Mouse (Mus musculus): ENCODE results near the gene Kansl2. TPM values are rescaled to one million over a fixed set of nuclear protein-coding genes. Genes with fewer than 3 reads are reported as not detected.
A peak's percentile ranks its signal among the peaks of the same experiment; 100 is the strongest.

The Kansl2 gene
- polyA plus RNA-seq, 1 experiment: 178 TPM

DNA sequence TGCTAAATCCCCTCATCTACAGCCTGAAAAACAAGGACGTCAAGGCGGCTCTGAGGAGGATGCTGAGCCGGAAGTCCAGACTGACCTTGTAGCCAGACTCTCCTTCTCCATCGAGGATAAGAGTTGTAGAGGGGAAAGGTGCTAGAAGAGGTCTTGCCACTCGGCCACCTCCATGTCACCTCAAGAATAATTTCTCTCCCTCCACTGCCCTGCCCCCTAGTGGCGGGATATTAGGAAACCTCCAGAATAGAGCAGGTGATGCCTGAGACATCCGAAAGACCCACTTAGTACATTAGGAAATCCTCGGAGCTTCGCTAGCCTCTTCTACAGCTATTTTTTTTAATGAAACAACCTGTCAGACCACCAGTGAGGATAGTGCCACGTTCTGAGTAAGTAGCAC, 58.7 kb downstream of the Kansl2 start:
- no peak for TF ChIP-seq MYOG (IDR thresholded peaks at IDR 0.05; ENCODE audit: control insufficient read depth, extremely low read depth, insufficient read length)
- TF ChIP-seq CTCF (IDR thresholded peaks at IDR 0.05; ENCODE audit: control insufficient read depth, insufficient read depth, insufficient read length): peak; percentile 5
- H3K36me3 ChIP-seq (ENCODE audit: control insufficient read depth, insufficient read depth): no peaks in the 10 kb centered on the region
- no peak overlapping the region for H3ac ChIP-seq (ENCODE audit: control insufficient read depth, insufficient read length, low read depth)
- no peaks in the 10 kb centered on the region for H3K79me2 ChIP-seq (ENCODE audit: control insufficient read depth, insufficient read depth)
- H3K4me3 ChIP-seq (ENCODE audit: insufficient read depth, poor library complexity, severe bottlenecking): no peak overlapping the region
- peaks cover 72% of the 10 kb centered on the region for H3K27me3 ChIP-seq (ENCODE audit: control insufficient read depth, insufficient read depth, insufficient read length)
- no peaks in the 10 kb centered on the region for H3K79me3 ChIP-seq (ENCODE audit: low read depth)

DNA sequence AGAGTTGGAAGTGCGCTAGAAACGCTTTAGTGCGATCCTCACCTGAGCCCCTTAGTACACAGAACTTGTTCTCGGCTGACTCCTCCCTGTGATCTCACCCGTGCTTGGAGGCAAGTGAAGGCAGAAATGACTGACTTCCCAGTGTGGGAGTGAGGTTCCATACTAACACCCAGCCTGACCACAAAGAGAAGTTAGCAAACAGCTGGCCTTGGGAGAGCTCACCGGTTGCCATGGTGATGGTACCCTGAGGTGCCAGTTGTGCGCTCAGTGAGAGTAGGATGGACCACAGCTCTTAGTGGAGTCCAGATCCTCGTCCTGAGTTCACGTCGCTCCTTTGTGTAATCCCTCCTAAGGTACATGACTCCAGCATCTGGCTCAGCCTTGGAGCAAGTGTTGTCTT, 59.1 kb downstream of the Kansl2 start:
- peaks cover 72% of the 10 kb centered on the region for H3K27me3 ChIP-seq (ENCODE audit: control insufficient read depth, insufficient read depth, insufficient read length)
- TF ChIP-seq FOSL1 (IDR thresholded peaks at IDR 0.05; ENCODE audit: insufficient read depth, low read length, poor library complexity, severe bottlenecking): no peak
- TF ChIP-seq CEBPB (IDR thresholded peaks at IDR 0.05; ENCODE audit: low read depth): no peak
- no peak for TF ChIP-seq MAX (IDR thresholded peaks at IDR 0.05)
- TF ChIP-seq USF1 (IDR thresholded peaks at IDR 0.05; ENCODE audit: low read depth): no peak
- no peak for TF ChIP-seq MYOG (IDR thresholded peaks at IDR 0.05; ENCODE audit: control insufficient read depth, extremely low read depth, insufficient read length)
- no peak for TF ChIP-seq CTCF (IDR thresholded peaks at IDR 0.05; ENCODE audit: control insufficient read depth, insufficient read depth, insufficient read length)
- no peak for TF ChIP-seq MYOD1 (IDR thresholded peaks at IDR 0.05; ENCODE audit: control insufficient read depth, insufficient read length, low read depth)
- H3ac ChIP-seq (ENCODE audit: control insufficient read depth, insufficient read length, low read depth): no peak overlapping the region
- no peaks in the 10 kb centered on the region for H3K79me2 ChIP-seq (ENCODE audit: control insufficient read depth, insufficient read depth)
- no peaks in the 10 kb centered on the region for H3K36me3 ChIP-seq (ENCODE audit: control insufficient read depth, insufficient read depth)
- no peak overlapping the region for H3K4me3 ChIP-seq (ENCODE audit: insufficient read depth, poor library complexity, severe bottlenecking)
- no peaks in the 10 kb centered on the region for H3K79me3 ChIP-seq (ENCODE audit: low read depth)

DNA sequence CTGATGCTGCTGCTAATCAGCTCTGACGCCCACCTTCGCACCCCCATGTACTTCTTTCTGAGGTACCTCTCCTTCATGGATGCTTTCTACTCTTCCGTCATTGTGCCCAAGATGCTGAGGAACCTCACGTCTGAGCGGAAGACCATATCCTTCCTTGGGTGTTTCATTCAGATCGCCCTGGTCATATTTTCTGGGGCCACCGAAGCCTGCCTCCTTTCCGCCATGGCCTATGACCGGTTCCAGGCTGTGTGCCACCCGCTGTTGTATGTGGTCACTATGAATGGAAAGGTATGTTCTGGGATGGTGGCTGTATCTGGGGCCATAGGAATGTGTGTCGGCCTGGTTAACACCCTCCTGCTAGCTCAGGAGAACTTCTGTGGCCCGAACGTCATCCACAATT, 62.5 kb downstream of the Kansl2 start:
- Histone ChIP-seq H3K4me3 (ENCODE audit: insufficient read depth, poor library complexity, severe bottlenecking) (no peak overlapping the region), H3K36me3 (ENCODE audit: control insufficient read depth, insufficient read depth) (no peaks in the 10 kb centered on the region), H3K79me2 (ENCODE audit: control insufficient read depth, insufficient read depth) (no peaks in the 10 kb centered on the region), H3K27me3 (ENCODE audit: control insufficient read depth, insufficient read depth, insufficient read length) (peaks cover 62% of the 10 kb centered on the region), H3ac (ENCODE audit: control insufficient read depth, insufficient read length, low read depth) (no peak overlapping the region), H3K79me3 (ENCODE audit: low read depth) (no peaks in the 10 kb centered on the region)
- TF ChIP-seq USF1 (IDR thresholded peaks at IDR 0.05; ENCODE audit: low read depth) (no peak), MYOD1 (IDR thresholded peaks at IDR 0.05; ENCODE audit: control insufficient read depth, insufficient read length, low read depth) (no peak), MAX (IDR thresholded peaks at IDR 0.05) (no peak)

DNA sequence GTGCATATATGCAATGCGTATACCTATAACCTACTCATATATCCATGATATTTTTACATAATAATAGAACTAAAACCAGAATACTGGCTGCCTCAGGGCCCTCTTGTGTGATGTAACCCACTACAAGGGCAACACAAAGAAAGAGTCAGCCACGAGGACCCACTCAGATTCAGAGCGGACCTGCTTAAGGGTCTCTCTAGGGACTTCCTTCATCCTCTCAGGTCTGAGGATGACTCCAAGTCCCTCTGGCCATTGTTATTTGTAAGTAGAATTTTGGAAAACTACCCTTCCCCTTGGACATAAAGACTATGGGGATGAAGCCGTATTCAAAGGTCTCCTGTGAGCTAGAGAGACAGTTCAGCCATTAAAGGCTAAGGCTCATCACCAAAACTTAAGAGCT, 64.5 kb downstream of the Kansl2 start, which contains the start of gene OR5BS1P:
TSS of gene OR5BS1P (plus strand) at position 301 of the 400 bp plus-strand sequence.
- no peak for TF ChIP-seq FOSL1 (IDR thresholded peaks at IDR 0.05; ENCODE audit: insufficient read depth, low read length, poor library complexity, severe bottlenecking)
- TF ChIP-seq MYOD1 (IDR thresholded peaks at IDR 0.05; ENCODE audit: control insufficient read depth, insufficient read length, low read depth): no peak
- TF ChIP-seq USF1 (IDR thresholded peaks at IDR 0.05; ENCODE audit: low read depth): no peak
- no peak for TF ChIP-seq MAX (IDR thresholded peaks at IDR 0.05)
- no peak for TF ChIP-seq CEBPB (IDR thresholded peaks at IDR 0.05; ENCODE audit: low read depth)
- TF ChIP-seq MYOG (IDR thresholded peaks at IDR 0.05; ENCODE audit: control insufficient read depth, extremely low read depth, insufficient read length): no peak
- Histone ChIP-seq H3K4me3 (ENCODE audit: insufficient read depth, poor library complexity, severe bottlenecking) (no peak within 1 kb of the TSS), H3ac (ENCODE audit: control insufficient read depth, insufficient read length, low read depth) (no peak within 1 kb of the TSS), H3K27me3 (ENCODE audit: control insufficient read depth, insufficient read depth, insufficient read length) (peaks cover 61% of the 10 kb centered on the region), H3K79me3 (ENCODE audit: low read depth) (no peaks in the 10 kb centered on the region), H3K79me2 (ENCODE audit: control insufficient read depth, insufficient read depth) (no peaks in the 10 kb centered on the region), H3K36me3 (ENCODE audit: control insufficient read depth, insufficient read depth) (no peaks in the 10 kb centered on the region)

Small RNA genes within 50 kb of the gene (microRNA-seq; reads per million reads assigned to microRNA genes)
- gene Mir1291 (ENCODE audit: borderline microRNAs expressed): 1.1 reads per million, percentile 25 among the genes with 10 or more reads in this experiment

Other genes with a start within 250 kb of the Kansl2 start
- gene Zfp641, start 238.1 kb downstream of the Kansl2 start, polyA plus RNA-seq (2012; fragmentation: generic; extraction: Trizol): not detected
- not detected for gene Olfr285, start 216.9 kb downstream of the Kansl2 start, polyA plus RNA-seq (2012; fragmentation: generic; extraction: Trizol)
- not detected for gene Olfr284, start 193.3 kb downstream of the Kansl2 start, polyA plus RNA-seq (2012; fragmentation: generic; extraction: Trizol)
- gene Olfr283, start 153.3 kb downstream of the Kansl2 start, polyA plus RNA-seq (2012; fragmentation: generic; extraction: Trizol): not detected
- gene Olfr282, start 103.0 kb downstream of the Kansl2 start, polyA plus RNA-seq (2012; fragmentation: generic; extraction: Trizol): not detected
- gene Olfr281, start 81.7 kb downstream of the Kansl2 start, polyA plus RNA-seq (2012; fragmentation: generic; extraction: Trizol): not detected
- not detected for gene OR5BS1P, start 64.4 kb downstream of the Kansl2 start, polyA plus RNA-seq (2012; fragmentation: generic; extraction: Trizol)
- not detected for gene Lalba, start 51.5 kb downstream of the Kansl2 start, polyA plus RNA-seq (2012; fragmentation: generic; extraction: Trizol)
- not detected for gene Olfr279, start 41.9 kb downstream of the Kansl2 start, polyA plus RNA-seq (2012; fragmentation: generic; extraction: Trizol)
- 13.4 TPM for gene Ccnt1, start 36.7 kb upstream of the Kansl2 start, polyA plus RNA-seq (2012; fragmentation: generic; extraction: Trizol)
- 0.09 TPM for gene 4930415O20Rik, start 36.7 kb upstream of the Kansl2 start, polyA plus RNA-seq (2012; fragmentation: generic; extraction: Trizol)
- gene Adcy6, start 75.8 kb upstream of the Kansl2 start, polyA plus RNA-seq (2012; fragmentation: generic; extraction: Trizol): 52.6 TPM
- gene Cacnb3, start 96.6 kb upstream of the Kansl2 start, polyA plus RNA-seq (2012; fragmentation: generic; extraction: Trizol): 112 TPM
- gene Ddx23, start 128.6 kb upstream of the Kansl2 start, polyA plus RNA-seq (2012; fragmentation: generic; extraction: Trizol): 140 TPM
- 10.5 TPM for gene Rnd1, start 143.2 kb upstream of the Kansl2 start, polyA plus RNA-seq (2012; fragmentation: generic; extraction: Trizol)
- gene Ccdc65, start 173.9 kb upstream of the Kansl2 start, polyA plus RNA-seq (2012; fragmentation: generic; extraction: Trizol): 0.48 TPM
- gene Fkbp11, start 193.9 kb upstream of the Kansl2 start, polyA plus RNA-seq (2012; fragmentation: generic; extraction: Trizol): 103 TPM
- gene Arf3, start 228.9 kb upstream of the Kansl2 start, polyA plus RNA-seq (2012; fragmentation: generic; extraction: Trizol): 126 TPM
- 14.5 TPM for gene Wnt10b, start 243.9 kb upstream of the Kansl2 start, polyA plus RNA-seq (2012; fragmentation: generic; extraction: Trizol)

Data from C2C12 (cell line).